Comparison of ENCODE assay signal across 8 mouse cellular contexts in the genomic region with DNA sequence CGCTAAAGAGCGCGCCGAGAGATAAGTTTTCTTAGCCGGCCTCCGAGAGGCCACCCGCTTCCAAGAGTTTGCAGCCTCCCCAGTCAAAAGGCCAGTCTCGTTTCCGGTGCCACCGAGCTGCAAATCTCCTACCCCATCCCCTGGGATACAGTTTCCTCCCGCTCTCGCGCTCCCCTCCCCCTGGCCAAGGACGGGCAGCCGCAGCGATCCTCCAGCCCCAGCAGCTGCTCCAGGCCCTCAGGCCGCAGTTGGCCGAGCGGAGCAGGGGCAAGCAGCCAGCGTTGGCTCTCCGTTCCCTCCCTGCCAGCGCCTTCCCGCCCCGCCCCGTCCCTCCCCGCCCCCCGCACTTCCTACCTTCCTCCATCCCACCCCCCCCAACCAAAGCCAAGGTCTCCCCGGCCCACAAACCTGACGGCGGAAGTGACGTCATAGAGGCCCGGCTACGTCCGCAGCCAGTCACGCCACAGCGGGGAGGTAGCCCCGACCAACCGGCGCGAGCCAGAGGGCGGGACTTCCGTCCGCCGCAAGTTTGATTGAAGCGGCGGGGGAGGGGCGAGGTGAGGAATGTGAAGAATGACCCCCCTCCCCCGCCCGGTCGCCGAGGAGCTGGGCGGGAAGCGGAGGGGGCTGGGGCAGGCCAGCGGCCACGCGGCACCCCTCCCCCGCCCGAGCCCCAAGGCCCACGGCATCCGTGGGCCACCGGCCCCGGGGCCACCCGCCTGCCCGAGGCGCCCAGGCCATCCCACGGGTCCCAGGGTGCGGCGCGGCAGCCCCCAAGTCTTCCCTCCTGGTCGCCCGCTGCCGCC. TPM values are rescaled to one million over a fixed set of nuclear protein-coding genes. Genes with fewer than 3 reads are reported as not detected.
A peak's percentile ranks its signal among the peaks of the same experiment; 100 is the strongest.
DNase-seq lines count a peak whose midpoint lies in the region; ATAC-seq and TF ChIP-seq lines count a peak whose summit lies in the region.

No protein-coding gene starts in this region.

- H3K27me3 ChIP-seq in CH12.LX (replicated peaks) = no peaks in the 10 kb centered on the region
- no peaks in the 10 kb centered on the region for H3K27me3 ChIP-seq in forebrain, embryonic 11.5 days (ENCODE audit: control insufficient read depth, insufficient read depth, low read length)
- H3K27me3 ChIP-seq in heart, embryonic 16.5 days (ENCODE audit: control insufficient read depth, insufficient read depth, low read length) = no peaks in the 10 kb centered on the region
- H3K27me3 ChIP-seq in liver, embryonic 15.5 days = no peaks in the 10 kb centered on the region
- H3K27me3 ChIP-seq in neural tube, embryonic 12.5 days (replicated peaks) = no peaks in the 10 kb centered on the region

- H3K4me3 ChIP-seq in CH12.LX (replicated peaks in 1 of 3; ENCODE audit: low read depth in 2 of 3, low read length in 2 of 3, poor library complexity in 1 of 3) = peak overlapping the region; percentile 80 to 96 (median 89)
- peak overlapping the region; percentile 95 for H3K4me3 ChIP-seq in forebrain, embryonic 11.5 days (ENCODE audit: low read depth, low read length)
- H3K4me3 ChIP-seq in heart, embryonic 16.5 days (ENCODE audit: low read length) = peak overlapping the region; percentile 83
- peak overlapping the region; percentile 99 for H3K4me3 ChIP-seq in liver, embryonic 15.5 days (replicated peaks)
- peak overlapping the region; percentile 93 for H3K4me3 ChIP-seq in neural tube, embryonic 12.5 days

- TF ChIP-seq POLR2A in CH12.LX (IDR thresholded peaks at IDR 0.05; ENCODE audit: low read depth, low read length) = peak; percentile 42; the same call in 1 of the 2 replicates

- peak; percentile 87 for ATAC-seq in forebrain, embryonic 11.5 days (replicated peaks; ENCODE audit: low FRiP score)
- ATAC-seq in heart, embryonic 16.5 days (replicated peaks; ENCODE audit: extremely low read depth, insufficient read depth, low FRiP score) = peak; percentile 88
- peak; percentile 77 for ATAC-seq in liver, embryonic 15.5 days (ENCODE audit: insufficient read depth)
- peak; percentile 91 for ATAC-seq in neural tube, embryonic 12.5 days (ENCODE audit: low FRiP score, low read depth)

- peak overlapping the region; percentile 39; the same call in 1 of the 2 replicates for H3K4me2 ChIP-seq in CH12.LX (ENCODE audit: insufficient read depth, low read depth, poor library complexity, severe bottlenecking)
- peak overlapping the region; percentile 60 for H3K4me2 ChIP-seq in forebrain, embryonic 11.5 days (ENCODE audit: low read depth, low read length, severe bottlenecking)
- H3K4me2 ChIP-seq in heart, embryonic 16.5 days (ENCODE audit: low read depth, low read length) = peak overlapping the region; percentile 72
- H3K4me2 ChIP-seq in liver, embryonic 15.5 days = peak overlapping the region; percentile 77
- peak overlapping the region; percentile 67 for H3K4me2 ChIP-seq in neural tube, embryonic 12.5 days (replicated peaks)

- H3K79me2 ChIP-seq in CH12.LX (replicated peaks; ENCODE audit: control insufficient read depth, extremely low read depth, insufficient read depth, poor library complexity, severe bottlenecking) = peaks cover 37% of the 10 kb centered on the region

- peaks cover 0 to 3% of the 10 kb centered on the region in 2 experiments for H3K36me3 ChIP-seq in CH12.LX (replicated peaks in 1 of 2; ENCODE audit: control insufficient read depth in 1 of 2, insufficient read depth in 1 of 2, low read length in 1 of 2)
- H3K36me3 ChIP-seq in forebrain, embryonic 11.5 days (ENCODE audit: control insufficient read depth, insufficient read depth, low read length) = no peaks in the 10 kb centered on the region
- no peaks in the 10 kb centered on the region for H3K36me3 ChIP-seq in heart, embryonic 16.5 days (ENCODE audit: control insufficient read depth, insufficient read depth)
- 0 out of 2 replicates have a peak, but pooled peaks cover 3% of the 10 kb centered on the region for H3K36me3 ChIP-seq in liver, embryonic 15.5 days (replicated peaks)
- H3K36me3 ChIP-seq in neural tube, embryonic 12.5 days = no peaks in the 10 kb centered on the region

- H3K4me1 ChIP-seq in CH12.LX (ENCODE audit: control insufficient read depth in 1 of 2, insufficient read depth in 2 of 2) = peaks cover 0 to 38% of the 10 kb centered on the region in 2 experiments; a peak in 2 of 4 replicates
- H3K4me1 ChIP-seq in forebrain, embryonic 11.5 days (replicated peaks; ENCODE audit: control insufficient read depth, insufficient read depth, low read length) = no peaks in the 10 kb centered on the region; the same call in 1 of the 2 replicates
- H3K4me1 ChIP-seq in heart, embryonic 16.5 days (ENCODE audit: control insufficient read depth, insufficient read depth, low read length) = peaks cover 28% of the 10 kb centered on the region
- peaks cover 33% of the 10 kb centered on the region for H3K4me1 ChIP-seq in liver, embryonic 15.5 days (replicated peaks)
- H3K4me1 ChIP-seq in neural tube, embryonic 12.5 days = peaks cover 15% of the 10 kb centered on the region

- H3K9ac ChIP-seq in CH12.LX (ENCODE audit: insufficient read depth, low read depth) = peak overlapping the region; percentile 98
- H3K9ac ChIP-seq in forebrain, embryonic 11.5 days (ENCODE audit: low read length) = peak overlapping the region; percentile 100
- peak overlapping the region; percentile 98 for H3K9ac ChIP-seq in heart, embryonic 16.5 days (ENCODE audit: low read length)
- peak overlapping the region; percentile 99 for H3K9ac ChIP-seq in liver, embryonic 15.5 days
- peak overlapping the region; percentile 99 for H3K9ac ChIP-seq in neural tube, embryonic 12.5 days

- no peak for TF ChIP-seq EP300 in CH12.LX (IDR thresholded peaks at IDR 0.05; ENCODE audit: low read length)

- in situ Hi-C loops in CH12.LX (cut with MboI; ENCODE audit: low pct_ligation_motif_present, low pct_unique_long_range_greater_than_20kb, low sequenced_read_pairs) = loop anchor here (25.0 kb wide), 1 partner anchor 267 kb away; no protein-coding TSS in a partner anchor

- dilution Hi-C loops in CH12.LX (cut with MboI; ENCODE audit: extremely low pct_ligation_motif_present, extremely low pct_unique_long_range_greater_than_20kb, low sequenced_read_pairs) = no loop called here

- H3K27ac ChIP-seq in CH12.LX (ENCODE audit: insufficient read depth, low read depth) = peak overlapping the region; percentile 89
- peak overlapping the region; percentile 99 for H3K27ac ChIP-seq in forebrain, embryonic 11.5 days (ENCODE audit: low read depth, low read length)
- H3K27ac ChIP-seq in heart, embryonic 16.5 days (ENCODE audit: low read length) = peak overlapping the region; percentile 99
- H3K27ac ChIP-seq in liver, embryonic 15.5 days (replicated peaks) = peak overlapping the region; percentile 99
- peak overlapping the region; percentile 97 for H3K27ac ChIP-seq in neural tube, embryonic 12.5 days

- peak; percentile 98 for DNase-seq in CH12.LX (ENCODE audit: extremely low read depth)
- DNase-seq in c-Kit-positive CD71-positive TER-119-negative erythroid progenitor cells, embryonic 14.5 days (ENCODE audit: low read depth) = peak; percentile 96
- DNase-seq in forebrain, embryonic 11.5 days (ENCODE audit: low spot score) = peak; percentile 99
- peak; percentile 99 to 100 for DNase-seq in kidney, postnatal 36 days
- peak; percentile 97 for DNase-seq in telencephalon, adult 2 months (ENCODE audit: low read depth, low spot score)

- WGBS in forebrain, embryonic 11.5 days = under 1% methylated on average over 51 of the region's 72 CpGs
- WGBS in heart, embryonic 16.5 days = under 1% methylated on average over 54 of the region's 72 CpGs
- under 1% methylated on average over 66 of the region's 72 CpGs for WGBS in liver, embryonic 15.5 days (ENCODE audit: insufficient replicate concordance)
- under 1% methylated on average over 69 of the region's 72 CpGs for WGBS in neural tube, embryonic 12.5 days

- no peak for TF ChIP-seq CTCF in CH12.LX (conservative IDR thresholded peaks at IDR 0.05 in 1 of 2, IDR thresholded peaks at IDR 0.05 in 1 of 2; ENCODE audit: low read depth in 2 of 2, low read length in 2 of 2)

- TF ChIP-seq RAD21 in CH12.LX (IDR thresholded peaks at IDR 0.05; ENCODE audit: low read depth, low read length) = no peak

- H3K9me3 ChIP-seq in CH12.LX (replicated peaks; ENCODE audit: low read length) = no peaks in the 10 kb centered on the region
- no peaks in the 10 kb centered on the region for H3K9me3 ChIP-seq in forebrain, embryonic 11.5 days (ENCODE audit: control insufficient read depth, low read length)
- no peaks in the 10 kb centered on the region for H3K9me3 ChIP-seq in heart, embryonic 16.5 days (replicated peaks; ENCODE audit: control insufficient read depth, low read length)
- no peaks in the 10 kb centered on the region for H3K9me3 ChIP-seq in liver, embryonic 15.5 days (replicated peaks)
- H3K9me3 ChIP-seq in neural tube, embryonic 12.5 days = no peaks in the 10 kb centered on the region

TF ChIP-seq in CH12.LX, 34 proteins besides CTCF, POLR2A, EP300 and RAD21 (continues in another document):
- TF ChIP-seq PAX5 (IDR thresholded peaks at IDR 0.05; ENCODE audit: low read length) = no peak
- no peak for TF ChIP-seq NELFE (IDR thresholded peaks at IDR 0.05; ENCODE audit: low read depth, low read length)
- peak; percentile 82 for TF ChIP-seq HCFC1 (IDR thresholded peaks at IDR 0.05; ENCODE audit: low read depth, low read length)
- no peak for TF ChIP-seq CHD1 (IDR thresholded peaks at IDR 0.05; ENCODE audit: low read depth, low read length)
- TF ChIP-seq BHLHE40 (IDR thresholded peaks at IDR 0.05; ENCODE audit: low read depth, low read length) = no peak
- peak; percentile 46; the same call in 1 of the 2 replicates for TF ChIP-seq TCF12 (IDR thresholded peaks at IDR 0.05; ENCODE audit: low read depth, low read length)
- TF ChIP-seq ZC3H11A (IDR thresholded peaks at IDR 0.05; ENCODE audit: low read depth, low read length) = no peak

RNA-seq across cellular contexts. Expression of a gene that starts 32.3 kb away (rescaled TPM):
- total RNA-seq in CH12.LX (2012; rRNA removed) = 1.8 and 2.4 TPM in 2 replicates
- total RNA-seq in CH12.LX (2014; rRNA removed) = 2.7 and 4.2 TPM in 2 replicates
- polyA plus RNA-seq in CH12.LX (2012; ENCODE audit: insufficient read length, low read depth) = 2.0 and 2.8 TPM in 2 replicates
- 1.6 and 2.3 TPM in 2 replicates for polyA plus RNA-seq in forebrain, embryonic 11.5 days (2014; fragmentation: Nextera tagmentation; extraction: Ambion mirVana)
- 0.46 and 0.74 TPM in 2 replicates for polyA plus RNA-seq in heart, embryonic 16.5 days (2015; fragmentation: Nextera tagmentation; extraction: Ambion mirVana)
- 0.30 TPM in 2 replicates for polyA plus RNA-seq in liver, embryonic 15.5 days (2015; fragmentation: Nextera tagmentation; extraction: Ambion mirVana)
- polyA plus RNA-seq in neural tube, embryonic 12.5 days (2016; fragmentation: Nextera tagmentation; extraction: Ambion mirVana) = 2.7 and 3.0 TPM in 2 replicates

RNA-seq across cellular contexts. Expression of a gene that starts 32.4 kb away (rescaled TPM):
- total RNA-seq in CH12.LX (2012; rRNA removed) (6.2 and 6.6 TPM in 2 replicates), CH12.LX (2014; rRNA removed) (3.4 and 4.2 TPM in 2 replicates)
- polyA plus RNA-seq in CH12.LX (2012; ENCODE audit: insufficient read length, low read depth) = 2.3 and 2.9 TPM in 2 replicates
- 8.0 and 8.9 TPM in 2 replicates for polyA plus RNA-seq in forebrain, embryonic 11.5 days (2014; fragmentation: Nextera tagmentation; extraction: Ambion mirVana)
- polyA plus RNA-seq in heart, embryonic 16.5 days (2015; fragmentation: Nextera tagmentation; extraction: Ambion mirVana) = 2.3 and 2.5 TPM in 2 replicates
- 0.63 and 0.77 TPM in 2 replicates for polyA plus RNA-seq in liver, embryonic 15.5 days (2015; fragmentation: Nextera tagmentation; extraction: Ambion mirVana)
- polyA plus RNA-seq in neural tube, embryonic 12.5 days (2016; fragmentation: Nextera tagmentation; extraction: Ambion mirVana) = 4.7 and 5.0 TPM in 2 replicates

Comparison
In these comparisons a context has a peak if more than half of its experiments do, and no peak if none do; other contexts are left out.
1. Peak in every context shown above with its lines: DNase-seq, ATAC-seq, H3K4me3 ChIP-seq and H3K27ac ChIP-seq.